Mouse (Mus musculus) hindbrain, embryonic 12.5 days (tissue): ENCODE data around the gene Eef2. TPM values are rescaled to one million over a fixed set of nuclear protein-coding genes. Genes with fewer than 3 reads are reported as not detected.

Experiments
- ATAC-seq: fragments of 200-750 bp; cut with Nextera tagmentation; 2 replicates; pipeline ENCODE4 v1.8.0; 2017; ENCODE audit warnings: moderate TSS enrichment; ENCODE audit not compliant: low FRiP score
- H3K27ac ChIP-seq: fragments of 300-500 bp; sonication (generic); 2 replicates; pipeline ENCODE4 v1.5.1; 2016; ENCODE audit warnings: mild to moderate bottlenecking
- H3K27me3 ChIP-seq: fragments of 300-500 bp; sonication (generic); 2 replicates; pipeline ENCODE4 v1.6.1; 2016; ENCODE audit warnings: mild to moderate bottlenecking
- H3K36me3 ChIP-seq: fragments of 300-500 bp; sonication (generic); 2 replicates; pipeline ENCODE4 v1.6.1; 2016; ENCODE audit warnings: mild to moderate bottlenecking
- H3K4me1 ChIP-seq: fragments of 300-500 bp; sonication (generic); 2 replicates; pipeline ENCODE4 v1.6.1; 2016
- H3K4me2 ChIP-seq: fragments of 300-500 bp; sonication (generic); replicated peaks from 2 replicates; pipeline ENCODE4 v1.6.1; 2016; ENCODE audit warnings: mild to moderate bottlenecking
- H3K4me3 ChIP-seq: fragments of 300-500 bp; sonication (generic); 2 replicates; pipeline ENCODE4 v1.5.1; 2016; ENCODE audit warnings: mild to moderate bottlenecking
- H3K9ac ChIP-seq: fragments of 300-500 bp; sonication (generic); 2 replicates; pipeline ENCODE4 v1.6.1; 2016; ENCODE audit warnings: mild to moderate bottlenecking, moderate library complexity
- H3K9me3 ChIP-seq: fragments of 300-500 bp; sonication (generic); replicated peaks from 2 replicates; pipeline ENCODE4 v1.6.1; 2016; ENCODE audit warnings: mild to moderate bottlenecking
- WGBS: fragments of 180-500 bp; shearing (Covaris S2); methylation state at CpG from one replicate; pipeline ENCODE4 v1.1.7; 2016; 5-methylcytosine and 5-hydroxymethylcytosine counted together
- polyA plus RNA-seq: library from polyadenylated mRNA; unstranded; fragments of >200 nt; fragmentation: Nextera tagmentation; extraction: Ambion mirVana; gene quantifications from 2 replicates; pipeline ENCODE4 v1.2.1, GENCODE M21; 2016

Eef2 gene
- 539 TPM in 2 replicates for polyA plus RNA-seq

GRCm38 (mm10) chr10:81176466-81177271, at the start of gene Eef2:
TSS of gene Eef2 (plus strand) at chr10:81176631.
- ATAC-seq, result peak; percentile 75
- Histone ChIP-seq H3K27ac (peak within 1 kb of the TSS; percentile 97), H3K4me2 (peak within 1 kb of the TSS; percentile 99), H3K27me3 (no peaks in the 10 kb centered on the region), H3K4me3 (peak within 1 kb of the TSS; percentile 98), H3K9ac (peak within 1 kb of the TSS; percentile 99), H3K36me3 (peaks cover 44% of the 10 kb centered on the region), H3K4me1 (peaks cover 48% of the 10 kb centered on the region), H3K9me3 (no peaks in the 10 kb centered on the region)
- under 1% methylated on average over 77 of the region's 77 CpGs for WGBS

GRCm38 (mm10) chr10:81134181-81134587, 42.2 kb upstream of the Eef2 start:
- Histone ChIP-seq H3K9ac (no peak overlapping the region), H3K4me1 (peaks cover 33% of the 10 kb centered on the region), H3K27me3 (peaks cover 58% of the 10 kb centered on the region), H3K36me3 (no peaks in the 10 kb centered on the region), H3K9me3 (no peaks in the 10 kb centered on the region), H3K4me3 (no peak overlapping the region), H3K4me2 (no peak overlapping the region), H3K27ac (no peak overlapping the region)
- ATAC-seq, result no peak
- WGBS, result 1% methylated on average over 16 of the region's 16 CpGs

- Histone ChIP-seq H3K4me1 (peaks cover 35% of the 10 kb centered on the region), H3K27me3 (peaks cover 48% of the 10 kb centered on the region), H3K4me2 (peak within 1 kb of the TSS; percentile 100), H3K27ac (peak within 1 kb of the TSS; percentile 97), H3K36me3 (no peaks in the 10 kb centered on the region), H3K9ac (peak within 1 kb of the TSS; percentile 92), H3K4me3 (peak within 1 kb of the TSS; percentile 85), H3K9me3 (no peaks in the 10 kb centered on the region)
- ATAC-seq, result no peak
- 2% methylated on average over 40 of the region's 41 CpGs for WGBS
These were observed 41.3 kb upstream of the Eef2 start, which contains the start of gene Zbtb7a for GRCm38 (mm10) chr10:81134966-81135681. TSS of gene Zbtb7a (plus strand) at chr10:81135220.

GRCm38 (mm10) chr10:81135831-81136705, 40.4 kb upstream of the Eef2 start:
- Histone ChIP-seq H3K27me3 (peaks cover 39% of the 10 kb centered on the region), H3K27ac (peak overlapping the region; percentile 97), H3K4me3 (peak overlapping the region; percentile 85), H3K9me3 (no peaks in the 10 kb centered on the region), H3K4me2 (peak overlapping the region; percentile 100), H3K9ac (peak overlapping the region; percentile 92), H3K4me1 (peaks cover 45% of the 10 kb centered on the region), H3K36me3 (no peaks in the 10 kb centered on the region)
- under 1% methylated on average over 75 of the region's 86 CpGs for WGBS
- peak; percentile 18; the same call in 1 of the 2 replicates for ATAC-seq

DNA sequence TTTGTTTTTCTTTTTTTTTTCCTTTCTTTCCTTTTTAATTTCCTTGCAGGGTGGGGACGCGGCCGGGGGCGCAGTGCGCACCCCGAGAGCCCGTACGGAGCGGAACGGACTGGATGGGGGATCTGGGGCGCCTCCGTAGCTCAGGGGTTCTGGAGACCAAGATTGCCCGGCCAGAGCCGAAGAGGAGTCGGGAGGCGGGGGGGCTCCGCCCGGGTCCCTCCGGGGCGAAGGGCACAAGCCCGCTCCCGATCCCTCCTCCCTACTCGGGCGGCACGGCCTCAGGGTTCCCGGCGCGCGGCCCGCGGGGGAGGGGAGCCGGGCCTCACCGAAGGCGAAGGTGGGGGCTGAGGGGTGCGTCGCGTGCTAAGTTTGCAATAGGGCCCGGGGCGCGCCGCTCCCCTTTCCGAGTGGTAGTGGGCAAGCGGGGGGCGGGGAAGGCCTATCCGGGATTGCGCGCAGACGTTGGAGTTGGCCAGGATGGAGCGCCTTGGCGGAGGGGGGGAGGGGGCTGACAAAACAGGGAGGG, 39.7 kb upstream of the Eef2 start:
- Histone ChIP-seq H3K4me1 (peaks cover 52% of the 10 kb centered on the region), H3K4me2 (peak overlapping the region; percentile 100), H3K27me3 (peaks cover 39% of the 10 kb centered on the region), H3K9ac (peak overlapping the region; percentile 92), H3K4me3 (peak overlapping the region; percentile 85), H3K27ac (peak overlapping the region; percentile 97), H3K36me3 (no peaks in the 10 kb centered on the region), H3K9me3 (no peaks in the 10 kb centered on the region)
- under 1% methylated on average over 48 of the region's 50 CpGs for WGBS
- peak; percentile 63 for ATAC-seq

DNA sequence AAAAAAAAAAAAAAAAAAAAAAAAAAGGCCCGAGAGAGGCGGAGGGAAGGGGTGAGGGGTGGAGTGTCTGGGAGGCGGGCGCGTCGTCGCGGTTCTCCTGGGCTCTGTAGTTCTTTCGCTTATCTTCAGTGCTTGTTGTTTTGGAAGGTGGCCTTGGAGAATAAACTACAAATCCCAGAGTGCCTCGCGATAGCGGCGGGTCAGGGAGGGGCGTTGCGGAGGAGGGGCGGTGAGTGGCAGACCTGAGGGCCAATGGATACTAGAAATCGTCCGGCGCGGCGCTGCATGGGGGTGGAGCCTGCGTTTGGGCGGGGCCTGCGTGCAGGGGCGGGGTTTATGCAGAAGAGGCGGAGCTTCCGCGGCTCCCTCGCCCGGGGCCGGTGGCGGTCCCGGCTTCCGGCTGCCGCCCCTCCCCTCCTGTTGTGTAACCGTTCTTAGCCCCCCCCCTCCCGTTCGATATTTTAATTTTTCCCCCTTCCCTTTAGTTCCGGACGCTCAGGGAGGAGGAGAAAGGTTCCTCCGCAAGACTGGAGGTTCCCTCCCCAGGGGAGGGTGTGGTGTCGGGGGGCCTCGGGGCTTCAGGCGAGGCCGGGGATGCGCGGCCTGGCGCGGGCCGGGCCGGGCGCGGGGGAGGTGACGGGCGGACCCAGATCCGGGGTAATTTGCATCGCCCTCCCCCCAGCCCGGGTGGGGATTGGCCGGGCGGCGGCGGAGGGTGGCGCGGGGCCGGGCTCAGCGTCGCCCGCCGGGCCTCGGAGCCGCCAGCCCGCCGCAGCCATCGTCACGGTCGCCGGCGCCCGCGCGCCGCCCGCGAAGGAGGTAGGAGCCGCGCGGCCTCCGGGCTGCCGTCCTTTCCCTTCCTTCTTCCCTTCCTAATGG, 38.9 kb upstream of the Eef2 start:
- no peaks in the 10 kb centered on the region for H3K36me3 ChIP-seq
- ATAC-seq, result peak; percentile 92
- WGBS, result under 1% methylated on average over 51 of the region's 89 CpGs

GRCm38 (mm10) chr10:81138131-81138782, 38.2 kb upstream of the Eef2 start:
- H3K4me1 ChIP-seq, result peaks cover 66% of the 10 kb centered on the region
- ATAC-seq, result no peak; the same call in 1 of the 2 replicates
- under 1% methylated on average over 24 of the region's 24 CpGs for WGBS

More for the DNA sequence above, 38.9 kb upstream of the Eef2 start:
- H3K27me3 ChIP-seq, result peaks cover 34% of the 10 kb centered on the region
- H3K4me1 ChIP-seq, result peaks cover 59% of the 10 kb centered on the region
- peak overlapping the region; percentile 97 for H3K27ac ChIP-seq
- H3K4me3 ChIP-seq, result peak overlapping the region; percentile 85
- H3K9me3 ChIP-seq, result no peaks in the 10 kb centered on the region
- H3K4me2 ChIP-seq, result peak overlapping the region; percentile 100
- H3K9ac ChIP-seq, result peak overlapping the region; percentile 90

GRCm38 (mm10) chr10:81138821-81139528, 37.5 kb upstream of the Eef2 start:
- Histone ChIP-seq H3K4me1 (peaks cover 66% of the 10 kb centered on the region), H3K9ac (peak overlapping the region; percentile 90), H3K27me3 (peaks cover 22% of the 10 kb centered on the region), H3K4me3 (peak overlapping the region; percentile 85), H3K36me3 (peaks cover 8% of the 10 kb centered on the region), H3K4me2 (peak overlapping the region; percentile 100), H3K9me3 (no peaks in the 10 kb centered on the region), H3K27ac (peak overlapping the region; percentile 89; the same call in 1 of the 2 replicates)
- WGBS, result 58% methylated on average over 11 of the region's 11 CpGs
- ATAC-seq, result no peak

More at GRCm38 (mm10) chr10:81138131-81138782, 38.2 kb upstream of the Eef2 start:
- Histone ChIP-seq H3K36me3 (peaks cover 1% of the 10 kb centered on the region; the same call in 1 of the 2 replicates), H3K9ac (peak overlapping the region; percentile 90), H3K27ac (peak overlapping the region; percentile 89), H3K4me2 (peak overlapping the region; percentile 100), H3K4me3 (peak overlapping the region; percentile 85), H3K9me3 (no peaks in the 10 kb centered on the region), H3K27me3 (peaks cover 28% of the 10 kb centered on the region)

- peak overlapping the region; percentile 3; the same call in 1 of the 2 replicates for H3K4me3 ChIP-seq
- peak overlapping the region; percentile 100 for H3K4me2 ChIP-seq
- peak overlapping the region; percentile 23; the same call in 1 of the 2 replicates for H3K9ac ChIP-seq
- peaks cover 14% of the 10 kb centered on the region for H3K36me3 ChIP-seq
- 77% methylated on average over 4 of the region's 4 CpGs for WGBS
- ATAC-seq, result no peak
- peaks cover 17% of the 10 kb centered on the region for H3K27me3 ChIP-seq
- no peaks in the 10 kb centered on the region for H3K9me3 ChIP-seq
- no peak overlapping the region for H3K27ac ChIP-seq
- H3K4me1 ChIP-seq, result peaks cover 66% of the 10 kb centered on the region
These were observed 36.9 kb upstream of the Eef2 start for GRCm38 (mm10) chr10:81139529-81139846.

GRCm38 (mm10) chr10:81140005-81140404, 36.4 kb upstream of the Eef2 start:
- Histone ChIP-seq H3K9ac (peak overlapping the region; percentile 23; the same call in 1 of the 2 replicates), H3K36me3 (peaks cover 19% of the 10 kb centered on the region), H3K27ac (no peak overlapping the region), H3K27me3 (peaks cover 12% of the 10 kb centered on the region), H3K9me3 (no peaks in the 10 kb centered on the region), H3K4me2 (peak overlapping the region; percentile 100), H3K4me3 (peak overlapping the region; percentile 3; the same call in 1 of the 2 replicates), H3K4me1 (peaks cover 63% of the 10 kb centered on the region)
- 59% methylated on average over 8 of the region's 8 CpGs for WGBS
- no peak for ATAC-seq
